Mouse (Mus musculus) myocyte (in vitro differentiated cells): ENCODE measurements around the gene Vcp. TPM values are rescaled to one million over a fixed set of nuclear protein-coding genes. Genes with fewer than 3 reads are reported as not detected.

Experiments used
- H3K27me3 ChIP-seq: one replicate; pipeline ENCODE4 v1.6.1; 2011; ENCODE audit not compliant: control insufficient read depth, insufficient read depth, insufficient read length
- H3K36me3 ChIP-seq: one replicate; pipeline ENCODE4 v1.6.1; 2011; ENCODE audit not compliant: control insufficient read depth, insufficient read depth
- H3K4me2 ChIP-seq: one replicate; pipeline ENCODE4 v1.6.1; 2011; ENCODE audit warnings: low read depth, control low read depth
- H3K4me3 ChIP-seq: one replicate; pipeline ENCODE4 v1.5.1; 2011; ENCODE audit warnings: mild to moderate bottlenecking, control low read depth, moderate library complexity
- H3K79me2 ChIP-seq: one replicate; pipeline ENCODE4 v1.6.1; 2011; ENCODE audit not compliant: control insufficient read depth, insufficient read depth
- H3ac ChIP-seq: one replicate; pipeline ENCODE4 v1.6.1; 2011; ENCODE audit not compliant: control insufficient read depth, insufficient read length
- CEBPB ChIP-seq: IDR thresholded peaks from 2 replicates; pipeline ENCODE4 v1.6.1; 2011; ENCODE audit warnings: mild to moderate bottlenecking, moderate library complexity; ENCODE audit not compliant: poor library complexity, insufficient read depth, severe bottlenecking
- E2F4 ChIP-seq: IDR thresholded peaks from one replicate; pipeline ENCODE4 v1.6.1; 2011; ENCODE audit warnings: mild to moderate bottlenecking, control low read depth, moderate library complexity; ENCODE audit not compliant: insufficient read depth
- MAX ChIP-seq: IDR thresholded peaks from one replicate; pipeline ENCODE4 v1.6.1; 2011; ENCODE audit warnings: low read depth, mild to moderate bottlenecking, control low read depth
- MYOD1 ChIP-seq, 3 experiments: IDR thresholded peaks; one replicate each; pipeline ENCODE4 v1.6.1; 2011; ENCODE audit warnings: control low read depth in 2 of 3, low read depth in 2 of 3, mild to moderate bottlenecking in 2 of 3, moderate library complexity in 1 of 3; ENCODE audit not compliant: insufficient read length in 2 of 3, control insufficient read depth in 1 of 3
- MYOG ChIP-seq, 3 experiments: IDR thresholded peaks; one replicate each; pipeline ENCODE4 v1.6.1; 2011; ENCODE audit warnings: control low read depth in 2 of 3, low read depth in 2 of 3, mild to moderate bottlenecking in 2 of 3; ENCODE audit not compliant: insufficient read length in 2 of 3, control insufficient read depth in 1 of 3, insufficient read depth in 1 of 3
- POLR2A ChIP-seq: IDR thresholded peaks from one replicate; pipeline ENCODE4 v1.6.1; 2011; ENCODE audit warnings: low read depth, mild to moderate bottlenecking, control low read depth, moderate library complexity; ENCODE audit not compliant: insufficient read length
- POLR2AphosphoS2 ChIP-seq: IDR thresholded peaks from one replicate; pipeline ENCODE4 v1.6.1; 2011; ENCODE audit warnings: low read depth, control low read depth; ENCODE audit not compliant: insufficient read length
- REST ChIP-seq: IDR thresholded peaks from one replicate; pipeline ENCODE4 v1.6.1; 2011; ENCODE audit warnings: mild to moderate bottlenecking, control low read depth, moderate library complexity; ENCODE audit not compliant: insufficient read depth, insufficient read length
- SRF ChIP-seq: IDR thresholded peaks from one replicate; pipeline ENCODE4 v1.6.1; 2011; ENCODE audit warnings: low read depth; ENCODE audit not compliant: control insufficient read depth, insufficient read length
- TCF12 ChIP-seq: IDR thresholded peaks from one replicate; pipeline ENCODE4 v1.6.1; 2011; ENCODE audit warnings: mild to moderate bottlenecking, control low read depth; ENCODE audit not compliant: poor library complexity, insufficient read depth, severe bottlenecking
- TCF3 ChIP-seq: IDR thresholded peaks from one replicate; pipeline ENCODE4 v1.6.1; 2011; ENCODE audit warnings: low read depth, control low read depth; ENCODE audit not compliant: insufficient read length
- USF1 ChIP-seq: IDR thresholded peaks from one replicate; pipeline ENCODE4 v1.6.1; 2011; ENCODE audit warnings: low read depth, mild to moderate bottlenecking, control low read depth, moderate library complexity
- polyA plus RNA-seq: library from polyadenylated mRNA; unstranded; fragments of >200 nt; fragmentation: generic; extraction: Trizol; gene quantifications from one replicate; pipeline ENCODE4 v1.2.1, GENCODE M21; 2012; ENCODE audit warnings: missing spikeins

Gene Vcp
- polyA plus RNA-seq, 1 experiment, result 334 TPM

DNA sequence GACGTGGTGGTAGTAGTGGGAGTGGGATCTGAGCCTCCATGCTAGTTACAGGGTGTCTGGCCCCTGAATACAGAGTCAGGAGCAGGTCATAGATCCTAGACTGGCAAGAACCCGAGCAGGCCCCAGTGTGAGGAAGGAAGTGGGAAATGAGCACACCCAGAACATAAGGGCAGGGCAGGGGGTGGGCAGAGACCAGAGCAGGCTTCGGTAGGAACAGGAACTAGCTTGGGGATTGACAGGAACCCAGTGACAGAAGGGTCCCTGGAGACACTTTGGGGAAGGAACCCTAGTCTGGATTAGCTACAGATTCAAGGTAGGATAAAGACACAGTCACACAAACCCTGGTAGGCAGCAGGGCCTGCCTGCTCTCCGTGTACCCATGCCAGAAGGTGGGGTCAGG, 44.4 kb upstream of the Vcp start:
- TF ChIP-seq CEBPB, result no peak
- TF ChIP-seq MYOG (IDR thresholded peaks at IDR 0.05; ENCODE audit: control insufficient read depth in 1 of 3, insufficient read depth in 1 of 3, insufficient read length in 2 of 3, low read depth in 2 of 3), result no peak
- TF ChIP-seq POLR2AphosphoS2, result no peak
- TF ChIP-seq TCF12, result no peak
- TF ChIP-seq TCF3, result no peak
- TF ChIP-seq MAX, result no peak
- no peak for TF ChIP-seq SRF
- TF ChIP-seq MYOD1 (IDR thresholded peaks at IDR 0.05; ENCODE audit: control insufficient read depth in 1 of 3, insufficient read length in 2 of 3, low read depth in 2 of 3), result no peak
- no peak for TF ChIP-seq POLR2A
- TF ChIP-seq USF1, result no peak
- no peak for TF ChIP-seq E2F4
- no peak for TF ChIP-seq REST
- Histone ChIP-seq H3K4me3 (peak overlapping the region; percentile 28), H3K4me2 (peak overlapping the region; percentile 79), H3K27me3 (no peaks in the 10 kb centered on the region), H3K79me2 (no peaks in the 10 kb centered on the region), H3ac (no peak overlapping the region), H3K36me3 (no peaks in the 10 kb centered on the region)

DNA sequence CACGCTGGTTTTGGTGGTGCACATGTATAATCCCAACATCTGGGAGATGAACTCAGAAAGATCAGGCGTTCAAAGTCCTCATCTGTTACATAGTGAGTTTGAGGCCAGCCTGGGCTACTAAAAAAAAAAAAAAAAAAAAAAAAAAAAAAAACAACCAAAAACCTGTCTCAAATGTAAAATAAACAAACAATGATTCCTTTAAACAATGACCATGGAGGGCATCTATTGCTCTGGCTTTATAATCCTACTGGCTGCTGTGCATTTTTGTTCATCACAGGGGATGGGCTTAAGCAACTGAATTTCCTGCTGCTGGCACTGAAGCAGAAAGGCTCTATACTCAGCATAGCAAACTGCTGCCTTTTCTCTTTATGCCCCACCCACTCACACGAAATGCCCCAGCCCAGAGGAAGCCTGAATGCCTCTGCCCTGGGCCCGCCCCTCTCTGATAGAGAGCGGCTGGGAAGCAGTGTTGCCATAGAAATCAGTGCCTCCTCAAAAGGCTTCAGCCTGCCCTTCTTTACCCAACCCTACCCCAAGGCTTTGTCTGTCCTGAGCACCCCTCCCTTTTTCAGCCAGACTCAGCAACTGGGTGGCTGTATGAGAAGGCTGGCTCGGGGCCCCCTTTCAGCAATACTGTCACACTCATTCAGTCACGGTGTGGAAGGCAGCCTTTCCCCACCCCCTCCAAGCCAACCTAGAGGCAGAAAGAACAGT, 43.5 kb upstream of the Vcp start:
- no peaks in the 10 kb centered on the region for H3K36me3 ChIP-seq
- no peak overlapping the region for H3ac ChIP-seq
- peak overlapping the region; percentile 79 for H3K4me2 ChIP-seq
- TF ChIP-seq TCF12 (no peak), POLR2A (no peak), MYOD1 (IDR thresholded peaks at IDR 0.05; ENCODE audit: control insufficient read depth in 1 of 3, insufficient read length in 2 of 3, low read depth in 2 of 3) (no peak), CEBPB (no peak), USF1 (no peak), MYOG (IDR thresholded peaks at IDR 0.05; ENCODE audit: control insufficient read depth in 1 of 3, insufficient read depth in 1 of 3, insufficient read length in 2 of 3, low read depth in 2 of 3) (no peak), MAX (no peak), E2F4 (no peak), POLR2AphosphoS2 (no peak), TCF3 (no peak), REST (no peak), SRF (no peak)
- no peaks in the 10 kb centered on the region for H3K79me2 ChIP-seq
- no peaks in the 10 kb centered on the region for H3K27me3 ChIP-seq
- no peak overlapping the region for H3K4me3 ChIP-seq

- H3K4me3 ChIP-seq, result no peak overlapping the region
- no peak overlapping the region for H3ac ChIP-seq
- peak overlapping the region; percentile 81 for H3K4me2 ChIP-seq
- TF ChIP-seq SRF (no peak), POLR2A (no peak), MAX (no peak), POLR2AphosphoS2 (no peak)
- H3K27me3 ChIP-seq, result no peaks in the 10 kb centered on the region
- no peaks in the 10 kb centered on the region for H3K36me3 ChIP-seq
- peaks cover 7% of the 10 kb centered on the region for H3K79me2 ChIP-seq
These were observed 40.7 kb upstream of the Vcp start for GRCm38 (mm10) chr4:43040881-43041547.

DNA sequence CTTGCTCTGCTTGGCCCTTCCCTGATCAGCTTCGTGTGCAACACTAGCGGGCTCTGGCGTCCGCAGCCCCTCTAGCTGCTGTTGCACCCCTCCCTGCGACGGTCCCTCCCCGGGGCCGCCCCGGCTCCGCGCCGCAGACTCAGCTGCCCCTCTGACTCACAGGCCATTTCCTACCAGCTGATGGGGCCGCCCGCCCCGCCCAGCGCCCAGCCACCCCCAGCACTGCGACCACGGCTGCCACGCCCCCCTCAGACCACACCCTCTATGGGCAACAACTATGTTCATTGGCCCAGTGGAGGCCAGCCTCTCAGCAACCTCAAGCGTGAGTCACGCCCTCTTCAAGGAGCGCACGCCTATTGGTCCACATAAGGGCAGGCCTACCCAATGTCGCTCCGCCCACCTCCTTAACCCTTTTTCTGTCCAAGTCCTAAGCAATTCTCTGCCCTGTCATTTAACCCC, 39.8 kb upstream of the Vcp start:
- peaks cover 7% of the 10 kb centered on the region for H3K79me2 ChIP-seq
- H3K4me2 ChIP-seq, result peak overlapping the region; percentile 83
- peak overlapping the region; percentile 73 for H3K4me3 ChIP-seq
- no peaks in the 10 kb centered on the region for H3K36me3 ChIP-seq
- peak overlapping the region; percentile 14 for H3ac ChIP-seq
- TF ChIP-seq SRF, result peak; percentile 92
- TF ChIP-seq CEBPB, result no peak
- TF ChIP-seq E2F4, result no peak
- TF ChIP-seq REST, result no peak
- TF ChIP-seq MYOD1 (IDR thresholded peaks at IDR 0.05; ENCODE audit: control insufficient read depth in 1 of 3, insufficient read length in 2 of 3, low read depth in 2 of 3), result peak in 1 of 3 experiments; percentile 88
- no peak for TF ChIP-seq USF1
- no peak for TF ChIP-seq MAX
- peak; percentile 98 for TF ChIP-seq POLR2AphosphoS2
- peak; percentile 98 for TF ChIP-seq POLR2A
- peak in 2 of 3 experiments; percentile 64 to 85 for TF ChIP-seq MYOG (IDR thresholded peaks at IDR 0.05; ENCODE audit: control insufficient read depth in 1 of 3, insufficient read depth in 1 of 3, insufficient read length in 2 of 3, low read depth in 2 of 3)
- peak; percentile 27 for TF ChIP-seq TCF3
- TF ChIP-seq TCF12, result no peak
- H3K27me3 ChIP-seq, result no peaks in the 10 kb centered on the region
